Mouse (Mus musculus) ES-Bruce4 (cell line): ENCODE results near the gene Cavin1. TPM values are rescaled to one million over a fixed set of nuclear protein-coding genes. Genes with fewer than 3 reads are reported as not detected.

ENCODE experiments used
- H3K27ac ChIP-seq: 2 replicates; pipeline ENCODE4 v1.5.1; 2012; ENCODE audit warnings: low read length, inconsistent platforms; ENCODE audit not compliant: insufficient read depth
- H3K27me3 ChIP-seq: 2 replicates; pipeline ENCODE4 v1.6.1; 2012; ENCODE audit warnings: mild to moderate bottlenecking, low read length, inconsistent platforms; ENCODE audit not compliant: control insufficient read depth, poor library complexity, insufficient read depth, severe bottlenecking
- H3K36me3 ChIP-seq: 2 replicates; pipeline ENCODE4 v1.6.1; 2012; ENCODE audit warnings: inconsistent platforms, mild to moderate bottlenecking, low read length, moderate library complexity; ENCODE audit not compliant: control insufficient read depth, poor library complexity, insufficient read depth, severe bottlenecking
- H3K4me1 ChIP-seq: one replicate; pipeline ENCODE4 v1.8.1; 2011; ENCODE audit warnings: low read length; ENCODE audit not compliant: control insufficient read depth, insufficient read depth
- H3K4me3 ChIP-seq: 2 replicates; pipeline ENCODE4 v1.5.1; 2011; ENCODE audit warnings: low read depth, mild to moderate bottlenecking, low read length
- H3K9ac ChIP-seq: 2 replicates; pipeline ENCODE4 v1.6.1; 2012; ENCODE audit warnings: low read depth, mild to moderate bottlenecking, inconsistent platforms; ENCODE audit not compliant: poor library complexity, severe bottlenecking
- H3K9me3 ChIP-seq: replicated peaks from 2 replicates; pipeline ENCODE4 v1.6.1; 2012; ENCODE audit warnings: mild to moderate bottlenecking, low read length, inconsistent platforms; ENCODE audit not compliant: control insufficient read depth, poor library complexity, insufficient read depth, severe bottlenecking
- CTCF ChIP-seq: IDR thresholded peaks from one replicate; pipeline ENCODE4 v1.8.1; 2011; ENCODE audit warnings: low read depth, low read length
- EP300 ChIP-seq: IDR thresholded peaks from 2 replicates; pipeline ENCODE4 v1.6.1; 2011; ENCODE audit warnings: low read depth, low read length; ENCODE audit not compliant: insufficient read depth
- POLR2A ChIP-seq: IDR thresholded peaks from one replicate; pipeline ENCODE4 v1.8.1; 2011; ENCODE audit warnings: low read length; ENCODE audit not compliant: insufficient read depth
- polyA plus RNA-seq: library from polyadenylated mRNA; stranded (reverse); fragments of >200 nt; gene quantifications from 2 replicates; pipeline ENCODE4 v1.2.4, GENCODE M21; 2011; ENCODE audit warnings: low read depth; ENCODE audit not compliant: missing spikeins, insufficient read depth, insufficient read length

Cavin1 gene
- polyA plus RNA-seq, result 78.5 and 79.8 TPM in 2 replicates

GRCm38 (mm10) chr11:100970557-100970937 is at the start of gene Cavin1:
TSS of gene Cavin1 (minus strand) at chr11:100970887.
- Histone ChIP-seq H3K27ac (no peak within 1 kb of the TSS), H3K4me1 (peaks cover 2% of the 10 kb centered on the region), H3K4me3 (peak within 1 kb of the TSS; percentile 59), H3K9ac (peak within 1 kb of the TSS; percentile 57), H3K27me3 (peaks cover 4% of the 10 kb centered on the region; the same call in 1 of the 2 replicates), H3K9me3 (no peaks in the 10 kb centered on the region), H3K36me3 (no peaks in the 10 kb centered on the region)
- TF ChIP-seq EP300 (0 out of 2 replicates have a peak, but pooled peaks have one; percentile 28), CTCF (no peak), POLR2A (peak; percentile 41)

GRCm38 (mm10) chr11:101011641-101012040 is 41.0 kb upstream of the Cavin1 start:
- no peaks in the 10 kb centered on the region for H3K27me3 ChIP-seq
- no peak overlapping the region for H3K4me3 ChIP-seq
- H3K27ac ChIP-seq, result no peak overlapping the region
- H3K9ac ChIP-seq, result no peak overlapping the region
- no peaks in the 10 kb centered on the region for H3K4me1 ChIP-seq
- TF ChIP-seq POLR2A, result no peak
- no peak for TF ChIP-seq EP300
- no peak for TF ChIP-seq CTCF
- 0 out of 2 replicates have a peak, but pooled peaks cover 2% of the 10 kb centered on the region for H3K36me3 ChIP-seq
- H3K9me3 ChIP-seq, result no peaks in the 10 kb centered on the region

DNA sequence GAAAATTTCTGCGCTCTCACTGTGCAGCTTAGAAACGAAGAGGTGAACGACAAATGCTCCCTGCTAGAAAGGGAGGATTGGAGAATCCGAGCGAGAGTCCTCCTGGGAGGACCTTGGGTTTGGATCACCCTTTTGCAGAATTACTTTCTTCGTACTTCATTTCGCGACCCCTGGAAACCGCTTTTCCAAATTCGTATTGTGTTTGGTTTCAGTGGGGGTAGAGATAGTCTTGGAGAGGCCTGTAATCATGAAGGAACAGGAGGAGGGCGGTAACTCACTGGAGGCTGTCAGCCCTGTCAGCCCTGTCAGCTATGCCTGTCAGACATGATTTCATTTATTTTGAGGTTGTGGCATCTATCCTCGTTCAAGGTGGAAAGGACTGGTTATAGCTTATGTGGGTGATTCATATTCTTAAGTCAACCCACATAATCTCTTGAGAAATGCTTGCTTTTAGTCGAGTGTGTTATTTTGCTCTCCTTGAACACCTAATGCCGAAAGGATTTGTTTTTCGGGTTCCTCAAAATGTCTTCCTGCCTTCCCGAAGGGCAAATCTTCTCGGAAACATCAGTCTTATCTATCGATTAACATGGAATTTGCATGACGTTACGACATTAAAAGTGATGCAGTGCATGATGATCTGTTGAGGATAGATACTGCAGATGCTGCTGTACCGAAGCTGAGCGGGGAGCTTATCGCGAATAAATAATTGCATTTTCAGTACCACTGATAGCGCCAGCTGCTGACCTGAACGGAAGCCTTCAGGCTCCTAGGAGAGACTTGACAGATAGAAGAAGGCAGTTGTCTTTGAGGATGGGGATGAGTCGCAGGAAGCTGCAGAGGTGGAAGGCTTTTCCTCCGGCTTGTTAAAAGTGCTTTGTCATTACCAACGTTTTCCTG is 39.4 kb upstream of the Cavin1 start:
- Histone ChIP-seq H3K27me3 (no peaks in the 10 kb centered on the region), H3K9ac (peak overlapping the region; percentile 86), H3K36me3 (0 out of 2 replicates have a peak, but pooled peaks cover 2% of the 10 kb centered on the region), H3K4me3 (peak overlapping the region; percentile 89), H3K4me1 (no peaks in the 10 kb centered on the region), H3K9me3 (no peaks in the 10 kb centered on the region), H3K27ac (no peak overlapping the region)
- TF ChIP-seq POLR2A (no peak), CTCF (no peak), EP300 (no peak)

GRCm38 (mm10) chr11:101009046-101009887 is 38.6 kb upstream of the Cavin1 start, which contains the start of gene Atp6v0a1:
TSS of gene Atp6v0a1 (plus strand) at chr11:101009452.
- Histone ChIP-seq H3K27ac (peak within 1 kb of the TSS; percentile 70), H3K36me3 (0 out of 2 replicates have a peak, but pooled peaks cover 2% of the 10 kb centered on the region), H3K27me3 (no peaks in the 10 kb centered on the region), H3K9ac (peak within 1 kb of the TSS; percentile 86), H3K9me3 (no peaks in the 10 kb centered on the region), H3K4me1 (no peaks in the 10 kb centered on the region), H3K4me3 (peak within 1 kb of the TSS; percentile 89)
- TF ChIP-seq POLR2A, result peak; percentile 83
- TF ChIP-seq EP300, result peak; percentile 25; the same call in 1 of the 2 replicates
- no peak for TF ChIP-seq CTCF

DNA sequence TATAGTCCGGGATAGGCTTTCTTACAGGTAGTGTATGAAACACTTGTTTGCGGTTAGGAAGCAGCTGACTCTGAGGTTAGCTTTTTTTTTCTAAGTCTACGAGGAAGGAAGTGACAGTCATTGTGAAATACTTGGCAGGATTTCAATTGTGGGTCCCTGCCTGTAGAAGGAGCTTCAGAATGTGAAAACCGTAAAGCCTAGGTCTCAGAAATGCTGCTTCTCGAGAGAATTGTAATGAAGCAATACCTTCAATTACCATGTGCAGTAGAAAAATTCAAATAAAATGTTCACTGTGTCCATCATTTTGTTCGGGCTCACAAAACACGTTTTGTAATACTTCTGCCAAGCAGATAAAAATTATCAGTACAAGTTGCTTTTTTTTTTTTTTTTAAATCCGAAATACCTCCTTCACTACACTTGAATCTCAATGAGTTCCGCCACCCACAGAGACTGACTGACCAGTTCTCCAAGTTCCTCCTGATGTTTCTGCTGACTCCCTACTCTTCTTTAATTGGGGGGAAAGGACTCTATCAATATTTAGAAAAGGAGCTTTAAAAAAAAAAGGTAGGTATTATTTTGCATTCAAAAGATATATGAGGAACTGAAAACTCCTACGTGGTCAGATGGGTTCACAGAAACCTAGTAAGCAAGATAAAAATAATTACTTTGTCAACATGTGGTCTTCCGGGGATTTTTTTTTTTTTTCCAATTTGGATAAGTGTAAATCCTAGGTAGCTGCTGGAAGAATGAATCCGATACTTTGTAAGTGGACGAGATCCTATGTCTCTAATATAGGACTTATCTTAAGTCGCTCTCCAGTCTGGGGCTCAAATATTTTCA is 37.7 kb upstream of the Cavin1 start:
- Histone ChIP-seq H3K9me3 (no peaks in the 10 kb centered on the region), H3K27ac (peak overlapping the region; percentile 70), H3K36me3 (no peaks in the 10 kb centered on the region), H3K27me3 (no peaks in the 10 kb centered on the region), H3K4me1 (no peaks in the 10 kb centered on the region), H3K4me3 (peak overlapping the region; percentile 24; the same call in 1 of the 2 replicates), H3K9ac (peak overlapping the region; percentile 86)
- TF ChIP-seq CTCF, result no peak
- TF ChIP-seq EP300, result no peak
- TF ChIP-seq POLR2A, result no peak
